Mouse (Mus musculus) liver, embryonic 14.5 days (tissue): ENCODE measurements at regions not wholly inside any gene's neighbourhood (a gene's known extent, or its start where the extent isn't known, plus 50 kb on each side); places are given as distances from the start of the nearest gene placed in this dataset.

Experiments used
- CTCF ChIP-seq: IDR thresholded peaks from 2 replicates; pipeline ENCODE4 v1.5.1; 2016; ENCODE audit warnings: antibody characterized with exemption, low read depth, control low read depth
- EP300 ChIP-seq: IDR thresholded peaks from 2 replicates; pipeline ENCODE4 v1.6.1; 2016; ENCODE audit warnings: antibody characterized with exemption, low read depth

DNA sequence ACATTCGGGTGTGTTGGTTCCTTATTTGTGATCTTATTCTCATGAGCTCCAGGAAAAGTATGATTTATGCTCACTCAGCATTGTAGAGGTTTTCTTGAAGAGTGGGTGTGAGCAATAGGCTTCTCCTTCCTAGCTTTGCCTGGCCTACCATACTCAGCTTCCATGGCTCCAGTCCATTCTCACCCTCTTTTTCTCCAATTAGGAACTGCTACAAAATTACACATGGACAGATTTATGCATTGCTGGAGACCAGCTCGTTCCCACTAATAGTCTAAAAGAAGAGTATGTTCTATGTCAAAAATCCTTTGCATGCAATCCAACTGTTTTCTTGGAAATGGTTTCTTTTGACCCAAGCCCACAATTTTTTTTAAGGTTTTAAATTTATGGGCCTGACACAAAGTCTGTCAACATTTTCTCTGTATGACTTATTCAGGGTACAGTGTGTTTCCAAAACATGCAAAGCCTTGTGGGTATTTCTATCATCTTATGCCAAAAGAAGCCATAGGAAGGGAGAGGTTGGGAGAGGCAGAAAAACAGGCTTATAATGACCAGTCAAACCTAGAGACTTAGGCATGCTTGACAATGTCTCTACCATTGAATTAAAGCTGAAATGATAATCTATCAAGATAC, 186.4 kb downstream of the Tle1 start:
- no peak for TF ChIP-seq CTCF
- no peak for TF ChIP-seq EP300
